In genomic region chr5:74208438-74208837, GRCm38 (mm10) we compare ENCODE assay signal across 16 mouse cellular contexts. TPM values are rescaled to one million over a fixed set of nuclear protein-coding genes. Genes with fewer than 3 reads are reported as not detected.
DNase-seq lines count a peak whose midpoint lies in the region; ATAC-seq and TF ChIP-seq lines count a peak whose summit lies in the region.
"Had no signal": no experiment of that assay in that cellular context is flagged by ENCODE, and none has a peak within 500 bp of the region (broad histone marks: within the 10 kb centered on the region; RNA-seq: fewer than 3 reads in every experiment).

No protein-coding gene starts in this region.

- 0 out of 2 replicates have a peak, but pooled peaks have one; percentile 29 for ATAC-seq in heart, embryonic 16.5 days (replicated peaks; ENCODE audit: extremely low read depth, insufficient read depth, low FRiP score)
- ATAC-seq in intestine, embryonic 16.5 days: peak; percentile 36; the same call in 1 of the 2 replicates
- ATAC-seq: forebrain, embryonic 15.5 days; inflammation-experienced regulatory T-cells, adult 6 months; liver, postnatal 0 days; midbrain, embryonic 16.5 days had no signal

- no peaks in the 10 kb centered on the region for H3K36me3 ChIP-seq in heart, embryonic 16.5 days (ENCODE audit: control insufficient read depth, insufficient read depth)
- H3K36me3 ChIP-seq in intestine, embryonic 16.5 days (ENCODE audit: control insufficient read depth, insufficient read depth, low read length): no peaks in the 10 kb centered on the region
- H3K36me3 ChIP-seq: forebrain, embryonic 15.5 days; hindbrain, embryonic 13.5 days had no signal

- H3K9me3 ChIP-seq in heart, embryonic 16.5 days (replicated peaks; ENCODE audit: control insufficient read depth, low read length): no peaks in the 10 kb centered on the region
- H3K9me3 ChIP-seq in intestine, embryonic 16.5 days (ENCODE audit: control insufficient read depth, low read length): no peaks in the 10 kb centered on the region
- H3K9me3 ChIP-seq: forebrain, embryonic 15.5 days had no signal

- peaks cover 43% of the 10 kb centered on the region for H3K4me1 ChIP-seq in heart, embryonic 16.5 days (ENCODE audit: control insufficient read depth, insufficient read depth, low read length)
- peaks cover 9% of the 10 kb centered on the region for H3K4me1 ChIP-seq in intestine, embryonic 16.5 days (ENCODE audit: control insufficient read depth, insufficient read depth, low read length)
- H3K4me1 ChIP-seq: forebrain, embryonic 15.5 days; hindbrain, embryonic 13.5 days had no signal

- H3K27me3 ChIP-seq in heart, embryonic 16.5 days (ENCODE audit: control insufficient read depth, insufficient read depth, low read length): no peaks in the 10 kb centered on the region
- H3K27me3 ChIP-seq in intestine, embryonic 16.5 days (replicated peaks; ENCODE audit: control insufficient read depth, insufficient read depth, low read length): no peaks in the 10 kb centered on the region
- H3K27me3 ChIP-seq: forebrain, embryonic 15.5 days had no signal

- no peak overlapping the region for H3K4me2 ChIP-seq in heart, embryonic 16.5 days (ENCODE audit: low read depth, low read length)
- no peak overlapping the region for H3K4me2 ChIP-seq in intestine, embryonic 16.5 days (ENCODE audit: low read depth, low read length)
- H3K4me2 ChIP-seq: forebrain, embryonic 15.5 days; hindbrain, embryonic 13.5 days had no signal

- no peak overlapping the region for H3K4me3 ChIP-seq in gastrocnemius, adult 2 months
- H3K4me3 ChIP-seq in heart, embryonic 16.5 days (ENCODE audit: low read length): no peak overlapping the region
- no peak overlapping the region for H3K4me3 ChIP-seq in intestine, embryonic 16.5 days (ENCODE audit: low read length)
- H3K4me3 ChIP-seq: erythroblast, embryonic 14.5 days; forebrain, embryonic 15.5 days; hindbrain, embryonic 13.5 days had no signal

- H3K27ac ChIP-seq in gastrocnemius, adult 2 months: 0 out of 2 replicates have a peak overlapping the region, but pooled peaks have one; percentile 77
- H3K27ac ChIP-seq in heart, embryonic 16.5 days (ENCODE audit: low read length): peak overlapping the region; percentile 78
- H3K27ac ChIP-seq in intestine, embryonic 16.5 days (ENCODE audit: low read length): 0 out of 2 replicates have a peak overlapping the region, but pooled peaks have one; percentile 2
- H3K27ac ChIP-seq: forebrain, embryonic 15.5 days; hindbrain, embryonic 13.5 days had no signal

- 21% methylated on average over 7 of the region's 7 CpGs for WGBS in heart, embryonic 16.5 days
- WGBS in intestine, embryonic 16.5 days: 42% methylated on average over 7 of the region's 7 CpGs

- TF ChIP-seq CTCF in gastrocnemius, adult 2 months (IDR thresholded peaks at IDR 0.05): no peak

- peak overlapping the region; percentile 34; the same call in 1 of the 2 replicates for H3K9ac ChIP-seq in heart, embryonic 16.5 days (ENCODE audit: low read length)
- no peak overlapping the region for H3K9ac ChIP-seq in intestine, embryonic 16.5 days (ENCODE audit: low read depth, low read length)
- H3K9ac ChIP-seq: forebrain, embryonic 15.5 days; hindbrain, embryonic 13.5 days; liver, postnatal 0 days had no signal

- DNase-seq in gastrocnemius, adult 2 months: no peak
- DNase-seq in gastrocnemius, postnatal 25 days: no peak
- DNase-seq in heart, adult 11 months: no peak
- peak; percentile 47 for DNase-seq in 3T3-L1 (ENCODE audit: low read depth, low spot score)
- no peak for DNase-seq in kidney, adult 11 months
- no peak for DNase-seq in ovary, adult 18-20 months (ENCODE audit: low spot score)
- DNase-seq: cerebellum, adult 2 months; cerebellum, postnatal 36 days; liver, postnatal 0 days had no signal

- intact Hi-C loops in gastrocnemius, adult 2 months (cut with DNase I): no loop called here

RNA-seq across cellular contexts. Expression of gene Rasl11b, which starts 13.4 kb away (rescaled TPM):
- 1 to 10 TPM; 2.0 to 5.4 TPM for total RNA-seq in gastrocnemius, adult 2 months (2021)
- total RNA-seq in gastrocnemius, postnatal 25 days (2021): 1 to 10 TPM; 2.3 to 2.8 TPM
- polyA plus RNA-seq in heart, embryonic 16.5 days (2015; fragmentation: Nextera tagmentation; extraction: Ambion mirVana): 101 and 112 TPM in 2 replicates
- polyA plus RNA-seq in intestine, embryonic 16.5 days (2015; fragmentation: Nextera tagmentation; extraction: Ambion mirVana): 31.5 and 37.6 TPM in 2 replicates
- polyA plus RNA-seq: erythroblast, embryonic 14.5 days had no signal

Comparison
In these comparisons a context has a peak if more than half of its experiments do, and no peak if none do; other contexts are left out.
1. H3K27ac ChIP-seq: peak in every context shown above with its lines; median percentile 78 in heart, embryonic 16.5 days; 77 in gastrocnemius, adult 2 months; 2 in intestine, embryonic 16.5 days.